Mouse (Mus musculus): ENCODE measurements around the gene Cacna2d3.

The Cacna2d3 gene

GRCm38 (mm10) chr14:28892530-28892929 lies 829.1 kb downstream of the Cacna2d3 start:
- no peak for DNase-seq

GRCm38 (mm10) chr14:28887373-28887772 lies 834.3 kb downstream of the Cacna2d3 start:
- no peak for DNase-seq

- no peak for DNase-seq
These were observed 835.0 kb downstream of the Cacna2d3 start for GRCm38 (mm10) chr14:28886661-28887060.

DNA sequence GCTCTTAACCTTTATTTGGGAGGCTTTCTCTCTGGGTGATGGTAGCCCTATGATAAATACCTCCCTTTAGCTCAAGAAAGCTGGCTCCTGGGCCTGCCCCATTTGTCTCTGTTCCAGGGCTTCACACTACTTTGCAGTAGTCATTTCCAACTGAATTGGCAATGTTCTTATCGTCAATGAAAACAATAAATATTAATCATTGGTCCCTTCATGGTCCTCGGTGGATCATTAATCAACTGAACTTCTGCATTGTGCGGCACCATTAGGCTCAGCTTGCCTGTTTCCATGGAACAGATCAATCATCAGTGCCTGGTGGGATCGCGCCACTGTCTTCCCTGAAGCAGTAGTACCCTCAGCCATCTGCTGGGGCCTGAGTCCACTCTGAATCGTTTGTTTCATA lies 850.7 kb downstream of the Cacna2d3 start:
- no peak for DNase-seq

DNA sequence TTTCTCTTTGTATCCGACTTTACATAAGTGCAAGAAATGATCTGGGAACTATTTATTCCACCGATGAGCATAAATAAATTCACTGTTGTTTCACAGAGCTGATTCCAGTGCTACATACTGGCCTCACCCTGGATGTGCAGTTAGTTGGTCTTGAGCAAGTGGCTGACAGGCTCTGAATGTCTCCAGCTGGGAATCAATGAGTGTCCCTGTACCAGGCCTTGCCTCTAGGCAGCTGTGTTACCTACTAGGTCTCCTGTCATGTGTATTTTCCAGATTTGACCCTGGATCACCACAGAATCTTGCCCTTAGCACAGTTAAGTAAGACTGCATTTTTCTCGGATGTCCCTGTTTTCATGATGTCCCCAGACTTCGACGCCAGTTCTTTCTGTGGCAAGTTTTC lies 851.3 kb downstream of the Cacna2d3 start:
- no peak for DNase-seq

GRCm38 (mm10) chr14:28864925-28865324 lies 856.7 kb downstream of the Cacna2d3 start:
- DNase-seq: no peak

DNA sequence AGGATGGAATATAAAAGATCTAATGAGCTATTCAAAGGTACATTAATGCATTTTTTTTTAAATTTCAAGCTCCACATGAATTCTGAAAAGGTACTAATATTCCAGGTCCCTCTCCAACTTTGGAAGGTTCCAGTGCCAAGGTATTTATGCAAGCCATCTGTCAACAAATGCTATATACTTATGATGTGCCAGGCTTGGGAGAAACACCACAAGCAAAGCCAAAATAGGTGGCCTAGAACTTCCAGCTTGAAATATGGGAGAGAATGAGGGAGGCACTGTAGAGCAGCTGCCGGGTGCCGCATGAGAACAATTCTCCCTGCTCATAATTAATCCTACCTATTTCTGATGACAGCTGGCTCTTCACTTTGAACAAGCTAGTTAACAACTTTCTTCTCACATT lies 860.5 kb downstream of the Cacna2d3 start:
- no peak for DNase-seq

Data from lung, adult 18-20 months (tissue).